Mouse (Mus musculus) stomach, embryonic 14.5 days (tissue): ENCODE measurements at regions not wholly inside any gene's neighbourhood (a gene's known extent, or its start where the extent isn't known, plus 50 kb on each side); places are given as distances from the start of the nearest gene placed in this dataset.

Experiments
- ATAC-seq: fragments of 200-750 bp; cut with Nextera tagmentation; 2 replicates; pipeline ENCODE4 v1.8.0; 2017; ENCODE audit warnings: low read depth, moderate TSS enrichment; ENCODE audit not compliant: insufficient number of reproducible peaks, insufficient read depth, low FRiP score
- H3K27ac ChIP-seq: fragments of 300-500 bp; sonication (generic); 2 replicates; pipeline ENCODE4 v1.5.1; 2014; ENCODE audit warnings: mild to moderate bottlenecking, low read length, moderate library complexity, mixed read lengths
- H3K27me3 ChIP-seq: fragments of 300-500 bp; sonication (generic); 2 replicates; pipeline ENCODE4 v1.6.1; 2014; ENCODE audit warnings: low read length, control low read depth, mixed read lengths; ENCODE audit not compliant: control insufficient read depth, insufficient read depth
- H3K36me3 ChIP-seq: fragments of 300-500 bp; sonication (generic); 2 replicates; pipeline ENCODE4 v1.6.1; 2014; ENCODE audit warnings: mild to moderate bottlenecking, control low read depth, low read length, moderate library complexity, mixed read lengths; ENCODE audit not compliant: control insufficient read depth, insufficient read depth
- H3K4me1 ChIP-seq: fragments of 300-500 bp; sonication (generic); 2 replicates; pipeline ENCODE4 v1.6.1; 2014; ENCODE audit warnings: low read length, control low read depth, mixed read lengths; ENCODE audit not compliant: control insufficient read depth, insufficient read depth
- H3K4me2 ChIP-seq: fragments of 300-500 bp; sonication (generic); replicated peaks from 2 replicates; pipeline ENCODE4 v1.6.1; 2014; ENCODE audit warnings: low read depth, low read length, control low read depth
- H3K4me3 ChIP-seq: fragments of 300-500 bp; sonication (generic); 2 replicates; pipeline ENCODE4 v1.5.1; 2014; ENCODE audit warnings: low read depth, low read length, control low read depth
- H3K9ac ChIP-seq: fragments of 300-500 bp; sonication (generic); replicated peaks from 2 replicates; pipeline ENCODE4 v1.6.1; 2014; ENCODE audit warnings: low read depth, mild to moderate bottlenecking, control low read depth, low read length, moderate library complexity, mixed read lengths
- H3K9me3 ChIP-seq: fragments of 300-500 bp; sonication (generic); 2 replicates; pipeline ENCODE4 v1.6.1; 2016; ENCODE audit warnings: low read depth, low read length, control low read depth; ENCODE audit not compliant: control insufficient read depth
- WGBS: fragments of 180-500 bp; shearing (Covaris S2); extraction: QIAGEN DNeasy Blood & Tissue Kit; methylation state at CpG from one replicate; pipeline ENCODE4 v1.1.7; 2014; 5-methylcytosine and 5-hydroxymethylcytosine counted together

GRCm38 (mm10) chr11:111929366-111929765 lies 852.7 kb upstream of the Sox9 start:
- no peaks in the 10 kb centered on the region for H3K9me3 ChIP-seq
- H3K36me3 ChIP-seq = no peaks in the 10 kb centered on the region
- 81% methylated on average over 10 of the region's 10 CpGs for WGBS
- H3K27me3 ChIP-seq = no peaks in the 10 kb centered on the region
- no peaks in the 10 kb centered on the region for H3K4me1 ChIP-seq
- no peak overlapping the region for H3K9ac ChIP-seq
- no peak overlapping the region for H3K27ac ChIP-seq
- no peak overlapping the region for H3K4me3 ChIP-seq
- no peak for ATAC-seq
- no peak overlapping the region for H3K4me2 ChIP-seq

DNA sequence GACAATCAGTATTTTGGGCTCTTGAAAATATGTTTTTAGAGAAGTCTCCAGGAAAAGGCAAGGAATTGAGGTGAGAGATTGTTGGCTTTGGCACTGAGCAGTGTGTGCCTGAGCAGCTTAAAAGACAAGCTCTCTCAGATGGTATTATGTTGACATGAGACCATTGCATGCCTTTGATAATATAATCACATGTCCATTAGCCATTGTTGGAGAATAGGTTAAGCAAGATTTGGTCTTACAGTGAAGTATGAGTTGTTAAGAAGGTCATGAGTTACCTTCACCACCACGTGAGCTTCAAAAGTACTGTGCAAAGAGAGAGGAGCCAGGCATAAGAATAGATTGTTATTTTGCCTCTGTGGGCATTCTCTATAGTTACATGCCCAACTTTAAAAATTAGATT lies 850.0 kb upstream of the Sox9 start:
- Histone ChIP-seq H3K27ac (no peak overlapping the region), H3K9me3 (no peaks in the 10 kb centered on the region), H3K4me3 (no peak overlapping the region), H3K4me2 (no peak overlapping the region), H3K9ac (no peak overlapping the region), H3K36me3 (no peaks in the 10 kb centered on the region), H3K27me3 (no peaks in the 10 kb centered on the region), H3K4me1 (no peaks in the 10 kb centered on the region)
- ATAC-seq = no peak
- 61% methylated on average over 1 of the region's 1 CpGs for WGBS

DNA sequence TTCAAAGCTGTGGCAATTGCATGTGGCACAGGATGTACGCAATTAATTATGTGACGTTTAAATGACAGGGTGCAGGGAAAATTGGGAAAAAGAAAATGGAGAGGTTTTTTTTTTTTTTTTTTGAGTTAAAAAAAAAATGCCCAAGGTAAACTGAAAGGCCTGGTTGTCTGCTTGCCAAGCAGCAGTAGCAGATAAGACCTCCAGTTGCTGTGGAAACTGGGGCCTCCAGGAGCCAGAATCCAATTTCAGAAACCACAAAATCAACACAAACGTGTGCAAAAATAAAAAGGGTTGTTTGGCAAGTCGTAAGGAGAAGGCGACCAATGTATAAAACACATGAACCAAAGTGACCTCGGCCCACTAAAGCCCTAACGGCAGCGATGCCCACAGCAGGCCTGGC lies 837.7 kb upstream of the Sox9 start:
- Histone ChIP-seq H3K36me3 (no peaks in the 10 kb centered on the region), H3K9me3 (no peaks in the 10 kb centered on the region), H3K4me2 (no peak overlapping the region), H3K9ac (no peak overlapping the region), H3K4me3 (no peak overlapping the region), H3K4me1 (no peaks in the 10 kb centered on the region), H3K27ac (no peak overlapping the region), H3K27me3 (no peaks in the 10 kb centered on the region)
- 62% methylated on average over 8 of the region's 8 CpGs for WGBS
- ATAC-seq = no peak

- no peaks in the 10 kb centered on the region for H3K36me3 ChIP-seq
- H3K4me1 ChIP-seq = no peaks in the 10 kb centered on the region
- H3K4me3 ChIP-seq = no peak overlapping the region
- no peaks in the 10 kb centered on the region for H3K27me3 ChIP-seq
- ATAC-seq = no peak
- H3K4me2 ChIP-seq = no peak overlapping the region
- H3K27ac ChIP-seq = no peak overlapping the region
- no peaks in the 10 kb centered on the region for H3K9me3 ChIP-seq
- H3K9ac ChIP-seq = no peak overlapping the region
These were observed 836.2 kb upstream of the Sox9 start for GRCm38 (mm10) chr11:111945806-111946205.

DNA sequence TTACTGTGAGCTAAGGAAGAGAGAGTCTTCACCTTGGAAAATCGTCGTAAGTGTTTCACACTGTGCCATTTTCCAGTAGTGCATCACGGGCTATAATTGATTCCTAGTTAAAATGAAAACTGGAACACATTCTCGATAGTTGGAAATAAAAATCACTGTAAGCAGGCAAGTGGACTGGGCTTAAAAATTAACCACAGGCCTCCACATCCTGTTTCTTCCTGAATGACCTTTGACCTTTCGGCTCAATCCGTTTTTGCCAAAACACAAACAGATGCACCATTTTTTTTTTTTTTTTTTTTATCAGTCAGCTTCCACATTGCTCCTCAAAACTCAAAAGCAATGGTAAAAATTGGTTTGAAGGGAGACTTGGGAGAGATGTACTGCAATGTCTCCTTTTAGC lies 834.4 kb upstream of the Sox9 start:
- Histone ChIP-seq H3K4me2 (no peak overlapping the region), H3K27ac (no peak overlapping the region), H3K36me3 (no peaks in the 10 kb centered on the region), H3K9me3 (no peaks in the 10 kb centered on the region), H3K27me3 (no peaks in the 10 kb centered on the region), H3K4me1 (no peaks in the 10 kb centered on the region), H3K4me3 (no peak overlapping the region), H3K9ac (no peak overlapping the region)
- ATAC-seq = no peak
- WGBS = 79% methylated on average over 6 of the region's 6 CpGs

DNA sequence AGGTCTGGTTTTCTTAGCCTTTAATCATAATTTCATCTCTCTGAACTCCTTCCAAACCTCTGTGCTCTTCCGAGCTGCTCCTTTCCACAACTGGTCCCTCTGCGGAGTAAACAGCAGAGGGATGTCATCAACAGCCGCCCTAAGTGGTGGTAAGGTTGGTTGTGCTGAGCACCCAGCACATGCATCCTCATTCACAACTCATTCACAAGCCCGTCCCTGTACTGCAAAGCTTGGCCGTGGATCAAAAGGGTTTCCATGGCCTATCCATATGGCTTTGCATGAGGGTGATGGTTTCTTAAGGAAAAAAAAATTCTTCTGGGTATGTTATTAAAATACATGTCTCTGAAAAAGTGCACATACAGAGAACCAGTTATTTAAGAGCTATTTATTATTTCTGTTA lies 828.6 kb upstream of the Sox9 start:
- no peaks in the 10 kb centered on the region for H3K4me1 ChIP-seq
- H3K36me3 ChIP-seq = no peaks in the 10 kb centered on the region
- 76% methylated on average over 5 of the region's 5 CpGs for WGBS
- H3K9ac ChIP-seq = no peak overlapping the region
- H3K4me3 ChIP-seq = no peak overlapping the region
- H3K9me3 ChIP-seq = no peaks in the 10 kb centered on the region
- H3K4me2 ChIP-seq = no peak overlapping the region
- H3K27ac ChIP-seq = no peak overlapping the region
- H3K27me3 ChIP-seq = no peaks in the 10 kb centered on the region
- no peak for ATAC-seq

- 58% methylated on average over 5 of the region's 5 CpGs for WGBS
- Histone ChIP-seq H3K9ac (no peak overlapping the region), H3K4me2 (no peak overlapping the region), H3K4me1 (no peaks in the 10 kb centered on the region), H3K27me3 (no peaks in the 10 kb centered on the region), H3K4me3 (no peak overlapping the region), H3K27ac (no peak overlapping the region), H3K9me3 (no peaks in the 10 kb centered on the region), H3K36me3 (no peaks in the 10 kb centered on the region)
- ATAC-seq = no peak
These were observed 824.2 kb upstream of the Sox9 start for GRCm38 (mm10) chr11:111957721-111958287.

DNA sequence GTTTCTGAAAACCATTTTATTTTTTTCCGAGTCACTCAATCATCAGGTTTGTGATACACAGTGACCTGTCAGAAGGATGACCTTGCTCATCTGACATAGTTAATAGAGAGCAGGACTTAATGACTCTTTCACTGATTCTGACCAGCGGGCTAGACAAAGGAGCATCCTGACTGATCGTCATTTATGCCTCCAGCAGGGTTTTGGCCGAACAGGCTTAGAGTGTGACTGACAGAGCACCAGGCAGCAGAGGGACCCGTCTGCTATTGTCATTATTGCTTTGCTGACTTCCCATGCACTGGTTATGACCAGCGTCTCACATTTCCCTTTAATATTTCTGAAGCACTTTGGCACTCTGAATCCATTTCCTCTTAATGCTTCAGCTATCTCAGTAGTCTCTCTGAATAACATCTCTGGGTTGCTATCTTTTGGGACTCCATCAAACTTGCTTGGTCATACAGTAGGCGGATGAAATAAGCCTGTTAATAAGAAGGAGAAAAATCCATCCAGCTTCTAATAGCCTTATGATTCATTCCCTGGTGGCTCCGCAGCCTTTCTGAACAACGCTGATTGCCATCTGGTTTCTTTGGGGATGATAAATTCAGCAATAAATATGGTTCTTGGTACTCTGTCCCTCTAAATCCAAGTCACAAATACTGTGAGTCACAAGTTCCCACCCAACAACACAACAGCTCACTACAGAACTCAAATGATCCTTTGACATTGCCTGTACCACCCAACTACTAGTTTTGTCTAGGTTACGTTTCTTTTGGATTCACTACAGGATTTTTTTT lies 820.8 kb upstream of the Sox9 start:
- 59% methylated on average over 10 of the region's 10 CpGs for WGBS
- no peaks in the 10 kb centered on the region for H3K36me3 ChIP-seq
- no peaks in the 10 kb centered on the region for H3K9me3 ChIP-seq
- H3K27ac ChIP-seq = no peak overlapping the region
- ATAC-seq = no peak
- no peaks in the 10 kb centered on the region for H3K4me1 ChIP-seq
- H3K27me3 ChIP-seq = no peaks in the 10 kb centered on the region
- no peak overlapping the region for H3K4me3 ChIP-seq
- no peak overlapping the region for H3K4me2 ChIP-seq
- no peak overlapping the region for H3K9ac ChIP-seq

DNA sequence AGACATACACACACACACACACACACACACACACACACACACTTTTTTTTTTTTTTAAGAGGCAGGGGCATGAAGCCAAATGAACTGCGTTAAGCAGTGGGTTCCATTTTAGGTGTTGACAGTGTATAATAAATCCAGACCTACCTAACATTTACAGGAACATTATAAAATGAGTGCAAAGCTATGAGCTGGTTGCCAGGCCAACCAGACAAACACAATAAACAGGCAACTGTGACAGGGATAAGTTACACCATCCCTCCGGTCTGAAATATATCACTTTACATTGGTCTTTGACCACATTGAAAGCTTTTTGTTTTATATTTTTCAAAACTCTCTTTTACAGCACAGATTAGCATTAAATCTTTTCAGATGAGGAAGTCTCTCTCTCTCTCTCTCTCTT lies 820.2 kb upstream of the Sox9 start:
- no peak for ATAC-seq
- no peak overlapping the region for H3K27ac ChIP-seq
- no peaks in the 10 kb centered on the region for H3K9me3 ChIP-seq
- H3K27me3 ChIP-seq = no peaks in the 10 kb centered on the region
- H3K4me2 ChIP-seq = no peak overlapping the region
- 51% methylated on average over 2 of the region's 2 CpGs for WGBS
- no peaks in the 10 kb centered on the region for H3K36me3 ChIP-seq
- H3K9ac ChIP-seq = no peak overlapping the region
- H3K4me3 ChIP-seq = no peak overlapping the region
- H3K4me1 ChIP-seq = no peaks in the 10 kb centered on the region
